Mouse (Mus musculus) neural tube, embryonic 13.5 days (tissue): ENCODE data around the gene Mrps35. TPM values are rescaled to one million over a fixed set of nuclear protein-coding genes. Genes with fewer than 3 reads are reported as not detected.

Experiments
- ATAC-seq: fragments of 200-750 bp; cut with Nextera tagmentation; 2 replicates; pipeline ENCODE4 v1.8.0; 2017; ENCODE audit warnings: low read depth, mild to moderate bottlenecking, moderate TSS enrichment, moderate library complexity
- H3K27ac ChIP-seq: fragments of 300-500 bp; sonication (generic); replicated peaks from 2 replicates; pipeline ENCODE4 v1.5.1; 2015; ENCODE audit warnings: moderate library complexity, mild to moderate bottlenecking, inconsistent platforms
- H3K27me3 ChIP-seq: fragments of 300-500 bp; sonication (generic); 2 replicates; pipeline ENCODE4 v1.6.1; 2015; ENCODE audit warnings: mild to moderate bottlenecking, inconsistent platforms
- H3K36me3 ChIP-seq: fragments of 300-500 bp; sonication (generic); 2 replicates; pipeline ENCODE4 v1.6.1; 2015; ENCODE audit warnings: mild to moderate bottlenecking, inconsistent platforms
- H3K4me1 ChIP-seq: fragments of 300-500 bp; sonication (generic); replicated peaks from 2 replicates; pipeline ENCODE4 v1.6.1; 2015; ENCODE audit warnings: inconsistent platforms
- H3K4me2 ChIP-seq: fragments of 300-500 bp; sonication (generic); 2 replicates; pipeline ENCODE4 v1.6.1; 2015; ENCODE audit warnings: inconsistent platforms, mild to moderate bottlenecking, moderate library complexity
- H3K4me3 ChIP-seq: fragments of 300-500 bp; sonication (generic); 2 replicates; pipeline ENCODE4 v1.5.1; 2015; ENCODE audit warnings: mild to moderate bottlenecking, inconsistent platforms
- H3K9ac ChIP-seq: fragments of 300-500 bp; sonication (generic); 2 replicates; pipeline ENCODE4 v1.6.1; 2015; ENCODE audit warnings: moderate library complexity, mild to moderate bottlenecking, inconsistent platforms
- H3K9me3 ChIP-seq: fragments of 300-500 bp; sonication (generic); 2 replicates; pipeline ENCODE4 v1.6.1; 2016; ENCODE audit warnings: inconsistent platforms
- WGBS: fragments of 180-500 bp; shearing (Covaris S2); methylation state at CpG from one replicate; pipeline ENCODE4 v1.1.7; 2015; 5-methylcytosine and 5-hydroxymethylcytosine counted together
- polyA plus RNA-seq: library from polyadenylated mRNA; unstranded; fragments of >200 nt; fragmentation: Nextera tagmentation; extraction: Ambion mirVana; gene quantifications from 2 replicates; pipeline ENCODE4 v1.2.1, GENCODE M21; 2015

The Mrps35 gene
- polyA plus RNA-seq, 1 experiment from 2014 or later = 80.5 TPM

- H3K4me2 ChIP-seq = no peak overlapping the region
- no peak overlapping the region for H3K27ac ChIP-seq
- H3K4me3 ChIP-seq = no peak overlapping the region
- ATAC-seq = no peak
- WGBS = 88% methylated on average over 3 of the region's 3 CpGs
- no peak overlapping the region for H3K9ac ChIP-seq
- H3K9me3 ChIP-seq = no peaks in the 10 kb centered on the region
- no peaks in the 10 kb centered on the region for H3K27me3 ChIP-seq
- no peaks in the 10 kb centered on the region for H3K36me3 ChIP-seq
- H3K4me1 ChIP-seq = no peaks in the 10 kb centered on the region
Measured at GRCm38 (mm10) chr6:147118190-147118589, 75.6 kb downstream of the Mrps35 start.

DNA sequence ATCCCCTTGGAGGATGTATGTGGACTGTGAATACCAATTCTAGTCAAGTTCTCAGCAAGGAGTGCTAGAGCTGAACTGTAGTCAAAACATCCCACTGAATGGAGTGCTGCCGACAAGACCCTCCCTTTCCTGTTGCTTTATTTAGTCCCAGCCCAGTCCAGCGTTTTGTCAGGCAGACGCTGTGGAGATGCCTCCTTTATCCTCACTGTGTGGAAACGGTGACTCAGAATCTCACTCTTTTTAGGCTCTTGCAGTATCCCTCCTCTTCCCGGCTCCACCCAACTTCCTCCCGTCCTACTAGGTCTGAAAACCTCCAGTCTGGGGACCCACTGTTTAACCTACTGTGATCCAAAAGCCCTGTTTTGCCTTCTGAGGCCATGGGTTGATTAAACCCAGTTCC is 78.8 kb downstream of the Mrps35 start:
- Histone ChIP-seq H3K4me2 (no peak overlapping the region), H3K9me3 (no peaks in the 10 kb centered on the region), H3K36me3 (no peaks in the 10 kb centered on the region), H3K4me3 (no peak overlapping the region), H3K9ac (no peak overlapping the region), H3K27ac (no peak overlapping the region), H3K4me1 (no peaks in the 10 kb centered on the region), H3K27me3 (no peaks in the 10 kb centered on the region)
- no peak for ATAC-seq
- 69% methylated on average over 6 of the region's 6 CpGs for WGBS

Other genes starting within 250 kb of the Mrps35 start
- gene Arntl2, start 246.7 kb upstream of the Mrps35 start, polyA plus RNA-seq = 1.8 and 2.5 TPM in 2 replicates
- gene Smco2, start 192.7 kb upstream of the Mrps35 start, polyA plus RNA-seq = not detected in 2 replicates
- 15.2 and 17.7 TPM in 2 replicates for gene Ppfibp1, start 154.3 kb upstream of the Mrps35 start, polyA plus RNA-seq
- gene 1700034J05Rik, start 88.3 kb upstream of the Mrps35 start, polyA plus RNA-seq = 0.14 TPM in 1 of 2 replicates, not detected in the other
- 0.33 and 0.59 TPM in 2 replicates for gene Rep15, start 10.2 kb upstream of the Mrps35 start, polyA plus RNA-seq
- gene Mansc4, start 44.3 kb downstream of the Mrps35 start, polyA plus RNA-seq = 0.26 and 0.40 TPM in 2 replicates
- 5.6 and 7.6 TPM in 2 replicates for gene Klhl42, start 48.6 kb downstream of the Mrps35 start, polyA plus RNA-seq
- gene Pthlh, start 221.4 kb downstream of the Mrps35 start, polyA plus RNA-seq = 2.3 and 2.4 TPM in 2 replicates